Mouse (Mus musculus): ENCODE measurements around the gene Jmjd1c. TPM values are rescaled to one million over a fixed set of nuclear protein-coding genes. Genes with fewer than 3 reads are reported as not detected.

Gene Jmjd1c
- polyA plus RNA-seq, 1 experiment, result 56.3 TPM

DNA sequence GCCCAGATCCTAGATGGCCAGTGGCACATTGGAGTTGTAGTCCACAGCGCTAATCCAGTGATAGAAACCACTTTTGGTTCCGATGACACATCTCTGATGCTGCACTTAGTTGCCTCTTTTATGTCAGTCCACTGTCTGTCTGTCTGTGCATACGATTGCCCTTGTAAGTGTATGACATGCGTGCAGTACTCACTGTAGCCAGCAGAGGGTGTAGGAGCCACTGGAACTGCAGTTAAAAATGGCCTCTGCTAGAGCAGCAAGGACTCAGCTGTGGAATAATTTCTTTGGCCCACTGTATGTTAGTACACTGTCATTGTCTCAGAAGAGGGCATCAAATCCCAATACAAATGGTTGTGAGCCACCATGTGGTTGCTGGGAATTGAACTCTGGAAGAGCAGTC lies 151.2 kb downstream of the Jmjd1c start:
- H3K27me3 ChIP-seq (ENCODE audit: control insufficient read depth, insufficient read depth, low read length), result no peaks in the 10 kb centered on the region
- H3K4me3 ChIP-seq (replicated peaks; ENCODE audit: insufficient read depth, low read depth, low read length), result no peak overlapping the region
- peaks cover 2% of the 10 kb centered on the region for H3K4me1 ChIP-seq (ENCODE audit: control insufficient read depth, insufficient read depth, low read length)
- peak in 1 of 2 experiments; percentile 34 for DNase-seq
- no peak overlapping the region for H3K27ac ChIP-seq (ENCODE audit: insufficient read depth, low read length)
- peak; percentile 42; the same call in 1 of the 2 replicates for TF ChIP-seq CTCF (IDR thresholded peaks at IDR 0.05; ENCODE audit: borderline replicate concordance, insufficient read depth, low read depth, low read length)
- no peak for TF ChIP-seq POLR2A (IDR thresholded peaks at IDR 0.05; ENCODE audit: borderline replicate concordance, insufficient read depth, low read length)
- 91% methylated on average over 4 of the region's 4 CpGs for WGBS

DNA sequence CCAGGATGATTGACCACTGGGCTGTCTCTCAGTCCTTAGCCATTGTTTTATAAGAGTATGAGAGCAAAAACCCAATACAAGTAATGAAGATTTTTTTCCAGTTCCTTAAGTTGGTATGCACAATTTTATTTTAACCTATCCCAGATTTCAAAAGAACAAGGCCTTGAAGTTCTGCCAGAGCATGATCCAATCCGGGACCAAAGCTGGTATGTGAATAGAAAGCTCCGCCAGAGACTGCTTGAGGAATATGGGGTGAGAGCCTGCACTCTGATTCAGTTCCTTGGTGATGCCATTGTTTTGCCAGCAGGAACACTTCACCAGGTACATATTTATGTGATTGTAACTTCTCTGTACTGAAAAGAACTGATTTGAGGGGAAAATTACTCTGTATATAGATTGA lies 153.6 kb downstream of the Jmjd1c start:
- no peak overlapping the region for H3K4me3 ChIP-seq (replicated peaks; ENCODE audit: insufficient read depth, low read depth, low read length)
- H3K4me1 ChIP-seq (ENCODE audit: control insufficient read depth, insufficient read depth, low read length), result peaks cover 2% of the 10 kb centered on the region
- no peaks in the 10 kb centered on the region for H3K27me3 ChIP-seq (ENCODE audit: control insufficient read depth, insufficient read depth, low read length)
- WGBS, result 57% methylated on average over 2 of the region's 2 CpGs
- DNase-seq, result peak in 1 of 2 experiments; percentile 1
- no peak overlapping the region for H3K27ac ChIP-seq (ENCODE audit: insufficient read depth, low read length)
- TF ChIP-seq POLR2A (IDR thresholded peaks at IDR 0.05; ENCODE audit: borderline replicate concordance, insufficient read depth, low read length) (no peak), CTCF (IDR thresholded peaks at IDR 0.05; ENCODE audit: borderline replicate concordance, insufficient read depth, low read depth, low read length) (no peak)

DNA sequence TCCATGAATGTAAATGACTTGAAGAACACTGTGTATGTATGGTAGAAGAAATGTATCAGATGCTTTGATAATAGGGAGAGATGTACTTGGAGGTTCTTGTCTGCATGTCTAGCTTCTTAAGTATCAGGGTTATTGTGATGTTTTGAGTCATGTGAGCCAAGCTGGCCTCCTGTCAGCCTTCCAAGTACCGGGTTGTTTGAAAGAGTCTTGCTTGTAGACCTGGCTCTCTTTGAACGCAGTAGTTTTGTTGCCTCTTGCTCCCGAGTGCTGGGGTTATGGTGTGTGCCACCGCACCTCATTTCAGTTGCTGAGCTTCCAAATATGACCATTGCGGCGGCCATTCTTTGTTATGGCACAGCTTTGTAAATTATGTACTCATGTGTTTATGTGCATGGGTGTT lies 154.9 kb downstream of the Jmjd1c start:
- Histone ChIP-seq H3K4me3 (replicated peaks; ENCODE audit: insufficient read depth, low read depth, low read length) (no peak overlapping the region), H3K27ac (ENCODE audit: insufficient read depth, low read length) (no peak overlapping the region), H3K4me1 (ENCODE audit: control insufficient read depth, insufficient read depth, low read length) (peaks cover 2% of the 10 kb centered on the region), H3K27me3 (ENCODE audit: control insufficient read depth, insufficient read depth, low read length) (no peaks in the 10 kb centered on the region)
- no peak for TF ChIP-seq POLR2A (IDR thresholded peaks at IDR 0.05; ENCODE audit: borderline replicate concordance, insufficient read depth, low read length)
- TF ChIP-seq CTCF (IDR thresholded peaks at IDR 0.05; ENCODE audit: borderline replicate concordance, insufficient read depth, low read depth, low read length), result no peak
- WGBS, result 67% methylated on average over 6 of the region's 6 CpGs
- no peak for DNase-seq

DNA sequence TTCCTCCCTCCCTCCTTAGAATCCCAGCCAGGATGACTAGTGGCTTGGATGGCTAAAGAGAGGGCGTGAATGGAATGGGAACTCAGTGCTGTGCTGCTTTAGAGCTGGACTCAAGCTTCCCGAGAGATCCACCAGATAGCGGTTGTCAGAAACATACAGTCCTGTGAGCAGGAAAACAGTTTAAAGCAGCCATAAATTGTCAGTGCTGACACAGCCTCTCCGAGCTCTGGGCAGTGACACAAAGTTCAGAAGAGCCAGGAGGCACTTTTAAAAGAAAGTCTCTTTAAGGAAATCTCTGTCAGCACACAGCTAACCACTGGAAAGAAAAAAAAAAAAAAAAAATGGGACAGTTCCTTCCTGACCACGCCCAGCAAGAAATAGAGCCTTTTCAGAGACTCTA lies 156.4 kb downstream of the Jmjd1c start:
- peaks cover 2% of the 10 kb centered on the region for H3K4me1 ChIP-seq (ENCODE audit: control insufficient read depth, insufficient read depth, low read length)
- H3K4me3 ChIP-seq (replicated peaks; ENCODE audit: insufficient read depth, low read depth, low read length), result no peak overlapping the region
- DNase-seq, result no peak
- no peak overlapping the region for H3K27ac ChIP-seq (ENCODE audit: insufficient read depth, low read length)
- 78% methylated on average over 5 of the region's 5 CpGs for WGBS
- no peaks in the 10 kb centered on the region for H3K27me3 ChIP-seq (ENCODE audit: control insufficient read depth, insufficient read depth, low read length)
- TF ChIP-seq CTCF (IDR thresholded peaks at IDR 0.05; ENCODE audit: borderline replicate concordance, insufficient read depth, low read depth, low read length) (no peak), POLR2A (IDR thresholded peaks at IDR 0.05; ENCODE audit: borderline replicate concordance, insufficient read depth, low read length) (no peak)

DNA sequence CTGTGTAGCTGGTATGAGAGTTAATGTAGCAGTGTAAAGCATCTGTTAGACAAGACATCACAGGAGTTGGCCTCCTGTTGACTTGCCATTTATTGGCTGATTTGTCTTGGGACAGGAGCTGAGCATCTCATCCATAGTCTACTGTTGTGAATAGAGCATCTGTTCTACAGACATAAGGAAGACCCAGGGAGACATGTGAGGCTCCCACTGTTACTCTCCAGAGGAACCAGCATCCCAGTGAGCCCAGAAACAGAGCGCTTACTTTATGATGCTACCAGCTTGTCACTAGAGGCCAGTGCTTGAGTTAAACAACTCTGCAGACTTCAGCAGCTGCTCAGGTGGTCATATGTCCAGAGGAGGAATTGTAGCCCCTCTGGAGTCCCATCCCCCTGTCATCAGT lies 157.2 kb downstream of the Jmjd1c start:
- no peak for DNase-seq
- H3K4me3 ChIP-seq (replicated peaks; ENCODE audit: insufficient read depth, low read depth, low read length), result no peak overlapping the region
- H3K27ac ChIP-seq (ENCODE audit: insufficient read depth, low read length), result no peak overlapping the region
- H3K4me1 ChIP-seq (ENCODE audit: control insufficient read depth, insufficient read depth, low read length), result peaks cover 2% of the 10 kb centered on the region
- WGBS, result 54% methylated on average over 1 of the region's 1 CpGs
- H3K27me3 ChIP-seq (ENCODE audit: control insufficient read depth, insufficient read depth, low read length), result no peaks in the 10 kb centered on the region
- TF ChIP-seq CTCF (IDR thresholded peaks at IDR 0.05; ENCODE audit: borderline replicate concordance, insufficient read depth, low read depth, low read length) (no peak), POLR2A (IDR thresholded peaks at IDR 0.05; ENCODE audit: borderline replicate concordance, insufficient read depth, low read length) (no peak)

- WGBS, result 61% methylated on average over 1 of the region's 1 CpGs
- DNase-seq, result no peak
- H3K4me3 ChIP-seq (replicated peaks; ENCODE audit: insufficient read depth, low read depth, low read length), result no peak overlapping the region
- H3K27me3 ChIP-seq (ENCODE audit: control insufficient read depth, insufficient read depth, low read length), result no peaks in the 10 kb centered on the region
- peak; percentile 29; the same call in 1 of the 2 replicates for TF ChIP-seq CTCF (IDR thresholded peaks at IDR 0.05; ENCODE audit: borderline replicate concordance, insufficient read depth, low read depth, low read length)
- TF ChIP-seq POLR2A (IDR thresholded peaks at IDR 0.05; ENCODE audit: borderline replicate concordance, insufficient read depth, low read length), result no peak
- H3K27ac ChIP-seq (ENCODE audit: insufficient read depth, low read length), result no peak overlapping the region
- H3K4me1 ChIP-seq (ENCODE audit: control insufficient read depth, insufficient read depth, low read length), result no peaks in the 10 kb centered on the region; the same call in 1 of the 2 replicates
Measured at GRCm38 (mm10) chr10:67264852-67265251, 168.9 kb downstream of the Jmjd1c start.

- DNase-seq, result no peak
- TF ChIP-seq POLR2A (IDR thresholded peaks at IDR 0.05; ENCODE audit: borderline replicate concordance, insufficient read depth, low read length) (no peak), CTCF (IDR thresholded peaks at IDR 0.05; ENCODE audit: borderline replicate concordance, insufficient read depth, low read depth, low read length) (no peak)
- Histone ChIP-seq H3K27me3 (ENCODE audit: control insufficient read depth, insufficient read depth, low read length) (no peaks in the 10 kb centered on the region), H3K27ac (ENCODE audit: insufficient read depth, low read length) (no peak overlapping the region), H3K4me3 (replicated peaks; ENCODE audit: insufficient read depth, low read depth, low read length) (no peak overlapping the region), H3K4me1 (ENCODE audit: control insufficient read depth, insufficient read depth, low read length) (no peaks in the 10 kb centered on the region)
Measured at GRCm38 (mm10) chr10:67275916-67276315, 180.0 kb downstream of the Jmjd1c start.

DNA sequence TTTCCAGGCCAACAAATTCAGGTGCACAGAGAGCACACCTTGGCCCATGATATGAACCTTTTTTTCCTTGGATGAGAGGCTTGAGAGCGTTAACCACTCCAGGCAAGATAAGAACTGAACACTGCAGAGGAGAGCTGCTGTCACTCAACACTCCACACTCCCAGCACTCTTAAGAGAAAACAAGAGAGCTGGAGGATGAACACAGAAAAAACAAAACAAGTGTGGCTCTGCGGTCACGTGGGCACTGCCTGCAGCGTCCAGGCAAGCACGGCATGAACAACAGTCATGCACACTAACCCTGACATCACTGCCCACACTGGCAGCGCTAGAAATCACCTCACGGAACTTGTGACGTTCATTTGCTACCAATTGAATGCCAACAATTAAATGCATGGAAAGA lies 185.9 kb downstream of the Jmjd1c start:
- WGBS, result 52% methylated on average over 8 of the region's 8 CpGs
- H3K4me3 ChIP-seq (replicated peaks; ENCODE audit: insufficient read depth, low read depth, low read length), result no peak overlapping the region
- no peak overlapping the region for H3K27ac ChIP-seq (ENCODE audit: insufficient read depth, low read length)
- no peaks in the 10 kb centered on the region for H3K27me3 ChIP-seq (ENCODE audit: control insufficient read depth, insufficient read depth, low read length)
- no peak for TF ChIP-seq CTCF (IDR thresholded peaks at IDR 0.05; ENCODE audit: borderline replicate concordance, insufficient read depth, low read depth, low read length)
- no peak for TF ChIP-seq POLR2A (IDR thresholded peaks at IDR 0.05; ENCODE audit: borderline replicate concordance, insufficient read depth, low read length)
- no peak for DNase-seq
- peaks cover 15% of the 10 kb centered on the region for H3K4me1 ChIP-seq (ENCODE audit: control insufficient read depth, insufficient read depth, low read length)

All from cerebellum, adult 2 months (tissue).